Mouse (Mus musculus) liver, adult (tissue): ENCODE results near the gene Zfp977.
"Not testable (repeated sequence)": the region's sequence is repeated elsewhere in the genome, so short reads cannot be mapped to it uniquely, and the experiment has no call there.

ENCODE experiments used
- GATA4 ChIP-seq: IDR thresholded peaks from 2 replicates; pipeline ENCODE4 v1.6.1; 2014; ENCODE audit warnings: mild to moderate bottlenecking, low read length; ENCODE audit not compliant: insufficient replicate concordance

The Zfp977 gene

DNA sequence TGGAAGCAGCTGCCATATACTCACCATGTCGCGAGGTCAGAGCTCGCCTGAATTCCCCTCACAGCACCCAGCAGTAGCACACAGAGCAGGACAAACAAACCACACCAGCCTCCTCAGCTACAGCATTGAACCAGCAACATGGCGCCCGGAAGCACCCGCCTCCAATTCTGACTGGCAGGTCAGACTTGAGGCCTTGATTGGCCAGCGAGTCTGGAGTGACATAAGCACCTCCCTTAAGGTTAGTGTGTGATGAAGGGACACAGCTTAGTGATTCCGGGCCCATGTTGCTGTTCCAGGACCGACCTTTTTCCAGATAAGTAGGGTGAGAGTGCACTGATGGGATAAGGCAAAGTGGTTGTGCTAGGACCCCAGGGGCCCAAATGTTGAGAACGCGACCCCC is at the start of gene Zfp977:
TSS of gene Zfp977 (minus strand) at position 135 of the 400 bp plus-strand sequence.
- not testable (repeated sequence) for TF ChIP-seq GATA4

GRCm38 (mm10) chr7:42578488-42578887 is 13.9 kb downstream of the Zfp977 start, which contains the start of gene Gm21028:
Gene Gm21028, minus strand, starts transcription at chr7:42578588.
- no peak for TF ChIP-seq GATA4

DNA sequence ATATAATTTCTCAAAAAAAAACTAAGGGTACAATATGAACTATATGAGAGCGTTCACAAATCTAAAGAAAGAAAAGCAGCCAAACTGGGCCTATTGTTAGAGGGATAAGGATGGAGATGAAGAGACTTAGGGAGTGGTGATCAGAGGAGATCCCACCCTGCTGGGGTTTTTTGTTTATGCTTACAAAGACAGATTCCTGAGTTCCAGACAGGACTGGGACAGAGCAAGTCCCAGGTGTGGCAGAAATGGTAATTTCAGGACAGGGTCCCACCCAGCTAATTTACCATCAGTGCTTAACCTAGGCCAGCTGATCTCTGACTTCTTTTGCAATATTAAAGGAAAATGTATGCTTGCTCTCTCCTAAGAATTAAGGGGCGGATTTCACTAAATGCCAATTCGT is 40.6 kb downstream of the Zfp977 start:
- TF ChIP-seq GATA4 = no peak
